Mouse (Mus musculus): ENCODE data around the gene Hsp90ab1.
A peak's percentile ranks its signal among the peaks of the same experiment; 100 is the strongest.

Gene Hsp90ab1

GRCm38 (mm10) chr17:45596631-45597396, 23.7 kb upstream of the Hsp90ab1 start:
- DNase-seq (ENCODE audit: low read depth), result peak; percentile 91

- DNase-seq (ENCODE audit: low read depth), result peak; percentile 27
Observed at GRCm38 (mm10) chr17:45595736-45596390, 22.8 kb upstream of the Hsp90ab1 start.

GRCm38 (mm10) chr17:45594881-45595735, 22.0 kb upstream of the Hsp90ab1 start:
- DNase-seq (ENCODE audit: low read depth), result peak; percentile 67

GRCm38 (mm10) chr17:45594195-45594594, 21.1 kb upstream of the Hsp90ab1 start:
- DNase-seq (ENCODE audit: low read depth), result no peak

GRCm38 (mm10) chr17:45593479-45593878, 20.4 kb upstream of the Hsp90ab1 start:
- DNase-seq (ENCODE audit: low read depth), result no peak

GRCm38 (mm10) chr17:45592606-45593431, 19.7 kb upstream of the Hsp90ab1 start:
- DNase-seq (ENCODE audit: low read depth), result peak; percentile 38

- no peak for DNase-seq (ENCODE audit: low read depth)
Observed at GRCm38 (mm10) chr17:45591701-45592605, 18.9 kb upstream of the Hsp90ab1 start.

GRCm38 (mm10) chr17:45590410-45590809, 17.3 kb upstream of the Hsp90ab1 start:
- DNase-seq (ENCODE audit: low read depth), result no peak

GRCm38 (mm10) chr17:45589844-45590243, 16.8 kb upstream of the Hsp90ab1 start:
- DNase-seq (ENCODE audit: low read depth), result no peak

- DNase-seq (ENCODE audit: low read depth), result no peak
Observed at GRCm38 (mm10) chr17:45589236-45589635, 16.2 kb upstream of the Hsp90ab1 start.

GRCm38 (mm10) chr17:45588370-45588769, 15.3 kb upstream of the Hsp90ab1 start:
- no peak for DNase-seq (ENCODE audit: low read depth)

- peak; percentile 46 for DNase-seq (ENCODE audit: low read depth)
Observed at GRCm38 (mm10) chr17:45586449-45586837, 13.4 kb upstream of the Hsp90ab1 start.

GRCm38 (mm10) chr17:45585725-45586448, 12.8 kb upstream of the Hsp90ab1 start:
- no peak for DNase-seq (ENCODE audit: low read depth)

GRCm38 (mm10) chr17:45584939-45585678, 12.0 kb upstream of the Hsp90ab1 start:
- peak; percentile 87 for DNase-seq (ENCODE audit: low read depth)

GRCm38 (mm10) chr17:45584096-45584896, 11.2 kb upstream of the Hsp90ab1 start:
- DNase-seq (ENCODE audit: low read depth), result peak; percentile 86

GRCm38 (mm10) chr17:45582715-45583355, 9.8 kb upstream of the Hsp90ab1 start:
- DNase-seq (ENCODE audit: low read depth), result peak; percentile 55

- DNase-seq (ENCODE audit: low read depth), result no peak
Observed at GRCm38 (mm10) chr17:45582188-45582587, 9.1 kb upstream of the Hsp90ab1 start.

- DNase-seq (ENCODE audit: low read depth), result peak; percentile 84
Observed at GRCm38 (mm10) chr17:45581567-45581983, 8.5 kb upstream of the Hsp90ab1 start.
